Mouse (Mus musculus) MEL (cell line): ENCODE results near the gene Ica1l.

Experiments used
- CHD2 ChIP-seq: IDR thresholded peaks from 2 replicates; pipeline ENCODE4 v1.6.1; 2011; ENCODE audit warnings: low read length, improper control_type of control experiment
- CTCF ChIP-seq, 3 experiments: IDR thresholded peaks in 2 of 3; conservative IDR thresholded peaks in 1 of 3; 2 replicates each; pipeline ENCODE4 v1.5.1; 2011 to 2012; ENCODE audit warnings: low read length in 3 of 3, low read depth in 2 of 3, mild to moderate bottlenecking in 2 of 3, improper control_type of control experiment in 1 of 3, inconsistent platforms in 1 of 3, mixed read lengths in 1 of 3, moderate library complexity in 1 of 3; ENCODE audit not compliant: control insufficient read depth in 1 of 3, insufficient read depth in 1 of 3, poor library complexity in 1 of 3, severe bottlenecking in 1 of 3
- E2F4 ChIP-seq: IDR thresholded peaks from 2 replicates; pipeline ENCODE4 v1.6.1; 2011; ENCODE audit warnings: low read depth, low read length, improper control_type of control experiment, borderline replicate concordance
- GABPA ChIP-seq: IDR thresholded peaks from 2 replicates; pipeline ENCODE4 v1.6.1; 2012; ENCODE audit warnings: low read depth, mild to moderate bottlenecking, inconsistent platforms, low read length, improper control_type of control experiment, moderate library complexity
- MYB ChIP-seq: IDR thresholded peaks from 2 replicates; pipeline ENCODE4 v1.6.1; 2011; ENCODE audit warnings: mild to moderate bottlenecking, low read depth, low read length, improper control_type of control experiment
- POLR2A ChIP-seq, 2 experiments: IDR thresholded peaks; 2 replicates each; pipeline ENCODE4 v1.6.1; 2011 to 2012; ENCODE audit warnings: low read length in 2 of 2, mild to moderate bottlenecking in 2 of 2, control low read depth in 1 of 2, improper control_type of control experiment in 1 of 2, low read depth in 1 of 2, moderate library complexity in 1 of 2; ENCODE audit not compliant: control insufficient read depth in 1 of 2, insufficient read depth in 1 of 2, poor library complexity in 1 of 2
- ZKSCAN1 ChIP-seq: IDR thresholded peaks from 2 replicates; pipeline ENCODE4 v1.6.1; 2012; ENCODE audit warnings: low read depth, mild to moderate bottlenecking, inconsistent platforms, low read length, improper control_type of control experiment, moderate library complexity

- TF ChIP-seq GABPA (no peak), CTCF (IDR thresholded peaks at IDR 0.05 in 2 of 3, conservative IDR thresholded peaks at IDR 0.05 in 1 of 3; ENCODE audit: control insufficient read depth in 1 of 3, insufficient read depth in 1 of 3, low read depth in 2 of 3, low read length in 3 of 3, poor library complexity in 1 of 3, severe bottlenecking in 1 of 3) (no peak), ZKSCAN1 (no peak), POLR2A (IDR thresholded peaks at IDR 0.05; ENCODE audit: control insufficient read depth in 1 of 2, insufficient read depth in 1 of 2, low read depth in 1 of 2, low read length in 2 of 2, poor library complexity in 1 of 2) (no peak), E2F4 (no peak), CHD2 (no peak), MYB (no peak)
These were observed 32.6 kb upstream of the Ica1l start for GRCm38 (mm10) chr1:60075590-60075989.
